Mouse (Mus musculus): ENCODE results near the gene Sept7.

GRCm38 (mm10) chr9:25265795-25266194 is 13.6 kb downstream of the Sept7 start:
- TF ChIP-seq CTCF (IDR thresholded peaks at IDR 0.05; ENCODE audit: borderline replicate concordance, insufficient read depth, low read length) (no peak), POLR2A (IDR thresholded peaks at IDR 0.05; ENCODE audit: low read depth, low read length) (no peak)
